Mouse (Mus musculus) left cerebral cortex, postnatal 4 days (tissue): ENCODE results near the gene Afdn. TPM values are rescaled to one million over a fixed set of nuclear protein-coding genes. Genes with fewer than 3 reads are reported as not detected.

Experiments
- DNase-seq: peaks from one replicate; pipeline ENCODE4 v3.0.0-alpha.2; 2022
- intact Hi-C: fragments of 180-260 bp; cut with DNase I; formaldehyde crosslinking; loops from one replicate; pipeline ENCODE4 v1.15.1; 2025
- total RNA-seq, 2 experiments: library from RNA; stranded (reverse); gene quantifications; 2 replicates each; pipeline ENCODE4 v1.2.3; 2021

The Afdn gene
- total RNA-seq, result 100 to 1,000 TPM; 182 to 185 TPM

- intact Hi-C loops, result loop anchor here (5.0 kb wide), 1 partner anchor 78 kb away; no protein-coding TSS in a partner anchor
- peak; percentile 87 for DNase-seq
Observed at GRCm38 (mm10) chr17:13759853-13760627, at the start of gene Afdn. Gene Afdn, plus strand, starts transcription at chr17:13760539.

- DNase-seq, result no peak
- intact Hi-C loops, result no loop called here
Observed at GRCm38 (mm10) chr17:13711173-13711572, 49.2 kb upstream of the Afdn start.

GRCm38 (mm10) chr17:13712116-13712515, 48.2 kb upstream of the Afdn start:
- intact Hi-C loops, result no loop called here

GRCm38 (mm10) chr17:13712518-13712917, 47.8 kb upstream of the Afdn start:
- DNase-seq, result no peak
- intact Hi-C loops, result no loop called here

More at GRCm38 (mm10) chr17:13712116-13712515, 48.2 kb upstream of the Afdn start:
- DNase-seq, result no peak

GRCm38 (mm10) chr17:13714128-13714527, 46.2 kb upstream of the Afdn start:
- DNase-seq, result no peak
- intact Hi-C loops, result no loop called here

GRCm38 (mm10) chr17:13714654-13715053, 45.7 kb upstream of the Afdn start:
- intact Hi-C loops, result no loop called here
- DNase-seq, result no peak

- intact Hi-C loops, result no loop called here
- DNase-seq, result no peak
Observed at GRCm38 (mm10) chr17:13715511-13715910, 44.8 kb upstream of the Afdn start.

GRCm38 (mm10) chr17:13716336-13716735, 44.0 kb upstream of the Afdn start:
- no peak for DNase-seq
- intact Hi-C loops, result no loop called here

- no peak for DNase-seq
- intact Hi-C loops, result no loop called here
Observed at GRCm38 (mm10) chr17:13717428-13717827, 42.9 kb upstream of the Afdn start.

- DNase-seq, result no peak
- intact Hi-C loops, result no loop called here
Observed at GRCm38 (mm10) chr17:13720187-13720586, 40.2 kb upstream of the Afdn start.

GRCm38 (mm10) chr17:13721372-13721771, 39.0 kb upstream of the Afdn start:
- intact Hi-C loops, result no loop called here

GRCm38 (mm10) chr17:13722434-13722833, 37.9 kb upstream of the Afdn start:
- intact Hi-C loops, result no loop called here
- no peak for DNase-seq

More at GRCm38 (mm10) chr17:13721372-13721771, 39.0 kb upstream of the Afdn start:
- DNase-seq, result no peak

GRCm38 (mm10) chr17:13725004-13725550, 35.3 kb upstream of the Afdn start:
- DNase-seq, result peak; percentile 45
- intact Hi-C loops, result no loop called here

GRCm38 (mm10) chr17:13726832-13727355, 33.4 kb upstream of the Afdn start:
- intact Hi-C loops, result no loop called here
- DNase-seq, result no peak

- intact Hi-C loops, result no loop called here
- DNase-seq, result peak; percentile 59
Observed at GRCm38 (mm10) chr17:13730980-13731726, 29.2 kb upstream of the Afdn start.

- intact Hi-C loops, result no loop called here
- peak; percentile 49 for DNase-seq
Observed at GRCm38 (mm10) chr17:13731727-13732112, 28.6 kb upstream of the Afdn start.

GRCm38 (mm10) chr17:13732685-13733084, 27.7 kb upstream of the Afdn start:
- intact Hi-C loops, result no loop called here

GRCm38 (mm10) chr17:13733971-13734370, 26.4 kb upstream of the Afdn start:
- intact Hi-C loops, result no loop called here
- DNase-seq, result no peak

More at GRCm38 (mm10) chr17:13732685-13733084, 27.7 kb upstream of the Afdn start:
- DNase-seq, result no peak

- intact Hi-C loops, result no loop called here
- DNase-seq, result no peak
Observed at GRCm38 (mm10) chr17:13735057-13735456, 25.3 kb upstream of the Afdn start.

- DNase-seq, result no peak
- intact Hi-C loops, result no loop called here
Observed at GRCm38 (mm10) chr17:13735803-13736282, 24.5 kb upstream of the Afdn start.

GRCm38 (mm10) chr17:13737336-13737735, 23.0 kb upstream of the Afdn start:
- intact Hi-C loops, result no loop called here
- DNase-seq, result peak; percentile 49
